Mouse (Mus musculus): Measurements from ENCODE around the gene Wnt11.
A peak's percentile ranks its signal among the peaks of the same experiment; 100 is the strongest.

Gene Wnt11

GRCm38 (mm10) chr7:98901120-98901519, 66.2 kb downstream of the Wnt11 start:
- DNase-seq (ENCODE audit: low read depth in 2 of 2, low spot score in 2 of 2), result peak in 1 of 2 experiments; percentile 29

DNA sequence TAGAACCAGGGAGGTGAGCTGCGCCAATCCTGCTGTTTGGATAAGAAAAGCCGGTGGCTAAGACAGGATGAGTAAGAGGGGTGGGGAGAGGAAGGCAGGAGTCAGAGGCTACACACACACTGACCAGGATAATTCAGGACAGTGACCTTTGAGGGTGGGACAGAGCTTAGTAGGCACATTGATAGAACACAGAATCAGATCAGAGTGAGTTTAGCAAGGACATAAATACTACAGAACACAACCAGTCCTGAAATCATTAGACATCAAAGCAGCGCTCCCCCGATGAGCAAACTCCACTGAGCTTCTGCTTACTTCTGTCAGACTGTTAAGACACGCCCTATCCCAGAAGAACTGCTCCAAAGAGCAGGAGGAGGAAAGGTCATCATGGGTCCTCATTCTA, 69.0 kb downstream of the Wnt11 start:
- DNase-seq (ENCODE audit: low read depth in 2 of 2, low spot score in 2 of 2), result no peak
